Mouse (Mus musculus) CD4-positive naive resting alpha-beta T cell, adult 76 days (primary cell): ENCODE results near the gene Dnajc8. TPM values are rescaled to one million over a fixed set of nuclear protein-coding genes. Genes with fewer than 3 reads are reported as not detected.

Source experiments
- total RNA-seq: library from RNA; stranded (reverse); gene quantifications from one replicate; pipeline ENCODE4 v1.2.4, GENCODE M21; 2023

Gene Dnajc8
- 117 TPM for total RNA-seq

DNA sequence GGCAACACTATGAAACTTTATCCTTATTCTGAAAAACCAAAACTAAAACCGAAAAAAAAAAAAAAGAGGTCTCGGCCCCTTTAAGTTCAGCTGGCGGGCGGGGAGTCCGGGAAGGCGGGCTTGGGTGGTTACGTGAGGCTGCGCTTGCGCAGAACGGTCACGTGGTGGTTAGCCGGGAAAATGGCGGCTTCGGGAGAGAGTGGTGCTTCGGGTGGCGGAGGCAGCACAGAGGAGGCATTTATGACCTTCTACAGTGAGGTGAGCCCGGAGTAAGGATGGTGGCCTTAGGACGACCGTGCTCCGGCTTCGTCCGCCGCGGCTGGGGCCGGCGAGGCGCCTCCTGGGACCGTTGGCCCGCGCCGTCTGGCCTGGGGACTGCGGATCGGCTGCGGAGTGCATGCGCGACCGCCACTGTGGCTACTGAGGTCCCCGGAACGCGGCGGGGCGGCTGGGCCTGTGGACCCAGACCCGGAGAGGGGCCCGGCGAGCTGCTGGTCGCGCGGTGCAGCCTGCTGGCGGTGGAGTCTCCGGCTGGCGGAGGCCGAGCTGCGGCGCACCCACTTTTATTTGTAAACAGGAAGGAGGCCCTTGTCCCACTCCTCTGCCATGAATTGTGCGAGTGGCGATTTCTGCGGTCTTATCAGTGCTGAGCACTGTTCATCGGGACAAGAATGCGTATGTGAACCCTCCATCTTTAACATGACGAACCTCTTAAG lies at the start of gene Dnajc8:
Gene Dnajc8 (plus strand): TSS at position 145 of the 716 bp plus-strand sequence.

DNA sequence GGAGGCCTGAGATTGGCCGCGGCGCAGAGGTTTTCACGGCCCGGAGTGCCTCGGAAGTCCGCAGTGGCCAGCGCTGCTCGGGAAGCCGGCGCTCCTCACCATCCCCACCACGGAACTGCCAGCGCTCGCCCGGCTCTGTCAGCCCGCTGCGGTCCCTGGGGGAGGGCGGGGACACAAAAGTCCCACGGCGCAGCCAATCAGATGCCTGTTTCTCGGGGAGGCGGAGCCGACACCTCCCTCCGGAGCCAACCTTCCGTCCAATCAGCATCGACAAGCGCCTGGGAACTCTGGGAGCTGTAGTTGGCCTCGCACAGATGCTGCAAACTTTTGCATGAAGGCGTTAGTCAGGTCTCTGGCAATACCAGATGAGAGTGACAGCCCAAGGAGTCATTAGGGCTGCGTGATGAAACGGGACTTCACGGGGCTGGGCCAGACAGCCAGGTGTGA lies 25.0 kb upstream of the Dnajc8 start, which contains the start of gene Sesn2:
Gene Sesn2 (minus strand): TSS at position 150 of the 447 bp plus-strand sequence.

DNA sequence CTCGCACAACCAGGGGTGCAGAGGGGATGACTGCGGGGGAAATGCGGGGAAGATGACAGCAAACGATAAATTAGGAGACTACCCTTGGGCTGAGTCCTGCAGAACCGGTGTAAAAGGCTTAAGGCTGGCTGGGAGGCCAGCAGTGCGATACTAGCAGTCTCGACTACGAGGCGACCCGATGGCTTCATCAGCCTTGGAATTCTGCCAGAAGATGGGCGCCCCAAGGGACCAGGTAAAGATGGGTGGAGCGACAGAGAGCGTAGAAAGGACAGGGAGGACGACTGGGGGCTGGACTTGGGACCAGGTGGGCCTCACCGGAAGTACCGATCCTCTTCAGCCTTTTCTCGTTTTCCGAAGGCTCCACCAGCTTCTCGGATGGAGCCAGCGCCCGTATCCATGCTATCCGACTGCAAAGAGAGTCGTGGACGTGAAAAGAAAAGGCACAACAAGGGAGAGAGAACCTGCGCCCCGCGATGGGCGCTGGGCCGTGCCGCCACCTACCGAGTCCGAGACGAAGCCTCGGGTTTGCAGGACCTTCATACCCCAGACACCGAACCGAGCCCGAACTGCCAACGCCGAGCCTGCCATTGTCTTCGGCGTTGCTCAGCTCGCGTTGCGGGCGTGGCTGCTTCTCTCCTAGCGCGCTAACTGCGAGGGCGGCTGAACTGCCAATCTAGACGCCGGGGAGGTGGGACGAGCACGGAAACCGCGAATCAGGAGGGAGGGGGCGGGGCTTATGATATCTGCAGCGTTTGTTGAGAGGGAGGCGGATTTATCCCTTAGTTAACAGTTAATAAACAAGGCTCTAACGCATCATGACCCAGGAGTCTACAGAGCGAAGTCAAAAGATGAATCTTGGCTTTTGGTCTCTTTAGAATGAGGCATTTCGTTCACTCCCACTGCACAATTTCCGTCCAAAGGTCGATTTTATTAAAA lies 2.1 kb upstream of the Dnajc8 start, which contains the start of gene Atpif1:
Gene Atpif1 (minus strand): TSS at position 679 of the 936 bp plus-strand sequence.

DNA sequence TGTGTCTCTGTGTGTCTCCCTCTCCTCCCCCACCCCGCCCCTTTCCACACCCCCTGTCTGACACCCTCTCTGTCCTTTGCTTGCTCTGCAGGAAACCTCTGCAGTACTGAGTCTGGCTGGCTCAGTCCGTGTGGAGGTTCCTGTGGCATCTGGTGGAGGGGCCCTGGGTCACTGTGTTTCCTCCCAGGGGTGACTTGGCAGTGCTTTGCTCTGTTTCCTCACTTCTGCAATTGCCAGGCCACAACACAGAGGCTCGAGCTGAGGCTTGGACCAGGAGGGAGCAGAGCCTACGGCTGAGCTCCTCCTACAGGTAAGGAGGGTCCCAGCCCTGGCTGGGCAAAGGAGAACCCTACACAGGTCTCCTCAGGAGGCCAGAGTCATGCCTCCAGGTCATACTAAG lies 28.6 kb downstream of the Dnajc8 start, which contains the start of gene Ptafr:
Gene Ptafr (plus strand): TSS at position 103 of the 400 bp plus-strand sequence.

Other genes starting within 250 kb of the Dnajc8 start
- not detected for gene Rab42, start 232.2 kb upstream of the Dnajc8 start, total RNA-seq
- gene Trnau1ap, start 206.0 kb upstream of the Dnajc8 start, total RNA-seq, result 27.8 TPM
- gene Rcc1, start 181.9 kb upstream of the Dnajc8 start, total RNA-seq, result 18.3 TPM
- 17.0 TPM for gene Phactr4, start 113.1 kb upstream of the Dnajc8 start, total RNA-seq
- 10.2 TPM for gene Med18, start 71.6 kb upstream of the Dnajc8 start, total RNA-seq
- 8.7 TPM for gene Sesn2, start 25.0 kb upstream of the Dnajc8 start, total RNA-seq
- 48.2 TPM for gene Atpif1, start 1.9 kb upstream of the Dnajc8 start, total RNA-seq
- gene Ptafr, start 28.5 kb downstream of the Dnajc8 start, total RNA-seq, result 0.79 TPM
- 58.7 TPM for gene Eya3, start 103.4 kb downstream of the Dnajc8 start, total RNA-seq
- 2.2 TPM for gene Xkr8, start 197.0 kb downstream of the Dnajc8 start, total RNA-seq
- not detected for gene Smpdl3b, start 221.7 kb downstream of the Dnajc8 start, total RNA-seq
- gene Rpa2, start 232.8 kb downstream of the Dnajc8 start, total RNA-seq, result 52.1 TPM